Mouse (Mus musculus): Measurements from ENCODE around the gene Gas8.

DNA sequence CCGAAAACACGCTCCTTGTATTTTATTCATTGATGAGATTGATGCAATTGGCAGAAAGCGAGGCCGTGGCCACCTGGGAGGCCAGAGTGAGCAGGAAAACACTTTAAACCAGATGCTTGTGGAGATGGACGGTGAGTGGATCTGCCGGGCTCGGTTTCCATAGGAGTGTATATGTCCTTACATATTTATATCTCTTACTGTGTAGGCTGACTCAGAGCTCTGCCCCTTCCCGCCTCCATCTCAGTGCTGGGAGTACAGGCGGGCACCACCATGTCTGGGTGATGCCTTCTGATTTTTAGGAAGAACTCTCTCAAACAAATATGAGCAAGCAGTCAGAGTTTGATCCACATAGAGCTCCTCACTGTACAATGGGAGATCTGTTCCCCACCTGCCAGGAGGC is 25.7 kb upstream of the Gas8 start:
- TF ChIP-seq GATA1 (IDR thresholded peaks at IDR 0.05; ENCODE audit: low read length) (no peak), TAL1 (IDR thresholded peaks at IDR 0.05; ENCODE audit: low read length) (no peak)
